Mouse (Mus musculus): ENCODE data around the gene Cd47. TPM values are rescaled to one million over a fixed set of nuclear protein-coding genes. Genes with fewer than 3 reads are reported as not detected.
A peak's percentile ranks its signal among the peaks of the same experiment; 100 is the strongest.

The Cd47 gene
- total RNA-seq, 2 experiments from 2014 or later = 223 to 229 TPM

DNA sequence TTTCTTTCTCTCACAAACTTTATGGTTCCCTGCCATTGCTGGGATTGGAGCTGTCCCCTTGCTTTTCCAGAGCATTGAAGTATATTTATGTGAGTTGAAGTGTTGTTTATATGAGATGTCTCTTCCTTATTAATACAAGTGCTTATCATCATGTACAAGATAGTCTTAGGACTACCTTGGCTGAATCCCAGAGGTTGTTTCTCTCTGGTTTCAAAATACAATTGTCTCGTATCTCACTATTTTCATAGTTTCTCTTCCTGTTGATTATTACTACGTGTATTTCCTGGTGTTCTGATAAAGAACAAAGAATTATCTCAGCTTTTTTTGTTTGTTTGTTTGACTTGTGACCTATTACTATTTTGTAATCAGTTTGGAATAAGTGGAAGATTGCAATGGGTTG lies 73.6 kb downstream of the Cd47 start:
- DNase-seq = no peak

DNA sequence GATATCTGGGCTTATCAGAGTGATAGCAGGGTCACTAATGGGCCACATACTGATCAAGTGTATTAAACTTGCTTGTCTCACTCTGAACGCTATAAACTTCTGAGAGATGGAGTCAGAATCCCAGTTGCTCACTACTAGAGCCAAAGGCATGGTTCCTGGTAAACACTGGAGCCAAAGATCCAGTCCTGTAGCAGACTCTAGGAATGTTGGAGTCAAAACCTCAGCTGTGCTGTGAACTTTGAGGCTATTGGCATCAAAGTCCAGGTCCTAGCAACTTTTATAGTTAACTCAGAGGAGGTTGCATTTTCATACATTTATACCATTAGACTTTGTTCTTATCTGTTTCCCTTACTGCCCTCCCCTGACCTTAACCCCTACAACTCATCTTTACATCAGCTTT lies 74.2 kb downstream of the Cd47 start:
- DNase-seq = no peak

DNA sequence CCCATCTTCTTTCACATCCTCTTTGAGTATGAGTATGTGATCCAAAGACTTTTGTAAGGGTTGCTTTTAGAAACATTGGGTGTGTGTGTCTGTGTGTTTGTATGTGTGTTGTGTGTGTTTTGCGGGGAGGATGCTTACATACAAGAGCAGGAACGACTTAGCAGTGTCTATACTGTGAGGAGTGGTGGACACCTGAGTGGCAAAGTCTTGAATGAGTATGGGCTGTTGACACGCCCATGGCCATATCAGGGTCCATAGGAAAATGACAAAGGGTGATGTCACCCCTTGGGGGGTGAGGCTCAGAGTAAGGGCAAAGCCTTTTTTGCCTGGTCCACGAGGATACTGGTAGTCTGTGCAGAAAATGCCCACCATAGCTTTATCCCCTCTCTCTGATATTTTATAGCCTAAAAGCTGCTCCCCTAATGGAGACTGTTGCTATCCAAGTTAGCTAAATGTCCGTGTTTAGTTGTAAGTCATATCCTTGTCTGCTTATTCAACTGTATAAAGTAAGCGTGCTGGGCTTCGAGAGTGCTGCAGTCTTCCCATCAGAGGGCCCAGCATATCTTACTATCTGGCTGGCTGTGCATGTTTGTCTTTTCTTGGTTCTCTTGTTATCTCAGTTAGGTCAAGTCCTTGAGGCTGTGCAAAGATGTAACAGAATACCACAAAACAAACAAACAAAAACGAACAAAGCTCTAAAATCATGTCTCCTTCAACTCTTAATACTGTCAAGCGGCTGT lies 76.1 kb downstream of the Cd47 start:
- DNase-seq = no peak

DNA sequence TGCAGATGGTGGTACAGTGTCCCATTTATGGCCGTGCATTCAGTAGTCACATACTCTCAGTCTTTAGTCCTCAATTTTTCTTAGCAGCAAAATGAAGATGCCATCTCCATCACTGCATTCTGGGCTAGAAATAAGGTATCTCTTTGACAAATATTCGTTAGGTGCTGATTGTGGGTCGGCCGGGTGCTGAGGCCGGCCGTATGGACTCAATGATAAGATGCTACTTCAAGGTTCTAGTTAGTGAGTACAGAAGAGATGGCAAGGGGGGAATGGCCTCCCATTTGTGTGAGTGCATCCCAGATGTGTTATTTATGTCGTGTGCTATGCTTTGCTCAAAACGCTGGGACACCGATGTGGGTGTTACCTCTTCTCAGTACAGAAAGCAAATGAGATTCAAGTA lies 76.9 kb downstream of the Cd47 start:
- DNase-seq = no peak

DNA sequence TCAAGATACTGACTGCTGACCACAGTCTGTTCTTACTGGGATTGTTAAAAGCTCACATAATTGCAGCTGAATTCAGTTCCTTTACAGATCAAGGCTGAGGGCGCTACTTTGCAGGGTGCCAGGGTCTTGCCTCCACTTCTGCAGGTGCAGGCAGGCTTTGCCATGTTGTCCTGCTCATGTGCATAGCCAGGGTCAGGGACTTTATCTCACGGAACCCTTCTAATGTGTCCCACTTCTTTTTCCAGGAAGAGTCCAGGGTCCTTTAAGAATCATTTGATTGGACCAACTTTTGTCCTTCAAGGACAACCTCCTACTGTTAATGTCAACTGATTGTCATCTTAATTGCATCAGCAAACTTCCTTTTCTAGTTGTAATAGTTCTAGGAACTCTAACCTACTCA lies 77.7 kb downstream of the Cd47 start:
- DNase-seq = no peak

DNA sequence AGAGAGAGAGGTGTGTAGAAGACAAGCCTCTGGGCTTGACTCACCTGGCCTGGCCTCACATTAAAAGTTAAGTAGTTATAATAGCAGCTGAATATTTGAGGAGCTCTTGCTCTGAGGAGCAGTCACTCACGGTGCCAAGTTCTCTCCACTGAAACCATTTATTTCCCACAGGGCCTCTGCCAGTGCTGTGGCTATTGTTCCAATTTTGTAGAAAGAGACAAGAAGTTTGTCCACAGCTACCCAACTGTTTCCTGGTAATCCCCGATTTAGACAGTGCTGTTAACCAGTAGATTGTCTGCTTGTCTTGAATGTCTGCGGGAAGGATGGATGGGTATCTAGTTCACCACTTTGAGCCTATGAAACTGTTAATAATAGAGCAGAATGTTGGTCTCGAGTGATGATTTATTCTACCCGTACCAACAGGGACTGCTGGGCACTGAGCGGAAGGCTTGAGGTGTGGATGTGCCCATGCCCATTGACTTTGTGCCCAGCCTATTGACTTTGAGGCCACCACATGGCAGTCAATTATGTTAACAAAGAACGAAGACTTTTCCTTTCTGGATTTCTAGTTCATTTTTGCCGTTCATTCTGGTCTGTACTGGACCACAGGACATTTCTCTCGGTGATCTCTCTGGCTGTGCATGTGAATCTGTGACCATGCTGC lies 86.2 kb downstream of the Cd47 start:
- no peak for DNase-seq

DNA sequence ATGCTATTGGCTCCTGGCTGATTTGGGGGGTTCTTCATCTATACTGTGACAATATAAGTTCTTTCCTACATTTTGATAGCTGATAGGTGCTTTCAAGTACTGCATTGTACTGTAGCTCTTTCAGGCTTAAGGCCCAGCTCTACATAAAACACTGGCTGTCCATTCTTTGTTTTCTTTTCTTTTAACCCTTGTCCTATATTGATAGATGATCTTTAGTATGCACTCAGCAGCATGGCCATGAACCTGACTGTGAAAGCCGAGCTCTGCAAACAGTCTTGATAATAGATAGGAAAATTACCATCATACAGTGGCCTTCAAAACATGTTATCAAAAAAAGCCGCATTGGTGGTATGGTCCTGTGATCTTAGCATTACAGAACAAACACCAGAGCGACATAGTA lies 87.0 kb downstream of the Cd47 start:
- DNase-seq = no peak

DNA sequence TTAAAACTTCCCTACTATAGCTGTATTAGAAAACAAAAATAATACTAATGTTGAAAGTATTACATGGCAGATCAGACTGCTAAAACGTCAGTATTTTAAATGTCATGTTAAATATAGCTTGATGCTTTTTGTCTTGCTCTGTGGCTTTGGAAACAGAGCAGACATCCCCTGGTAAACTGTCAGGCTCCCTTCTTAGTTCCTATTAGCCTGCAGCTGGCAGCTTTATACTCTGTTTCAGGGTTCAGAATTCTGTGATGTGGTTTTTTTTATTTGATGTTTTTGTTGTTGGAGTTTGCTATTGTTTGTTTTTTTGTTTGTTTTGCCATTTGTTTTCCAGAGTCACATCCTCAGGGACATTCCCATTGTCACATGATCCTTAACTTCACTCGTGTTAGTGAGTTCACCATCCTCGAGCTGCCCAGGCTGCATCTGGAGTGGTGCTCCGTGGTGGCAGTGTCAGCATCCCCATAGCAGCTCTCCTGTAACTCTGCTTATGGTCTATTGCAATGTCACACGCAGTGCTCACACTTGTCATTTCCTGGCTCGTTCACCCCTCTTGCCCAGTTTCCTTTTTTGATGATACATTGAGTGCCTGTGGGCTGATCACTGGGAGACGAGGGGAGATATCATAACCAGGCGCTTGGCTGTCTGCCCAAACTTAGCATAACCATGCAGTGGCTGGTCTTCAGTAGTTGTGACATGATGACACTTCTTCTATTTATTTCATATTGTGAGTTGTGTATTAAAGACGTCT lies 87.7 kb downstream of the Cd47 start:
- no peak for DNase-seq

DNA sequence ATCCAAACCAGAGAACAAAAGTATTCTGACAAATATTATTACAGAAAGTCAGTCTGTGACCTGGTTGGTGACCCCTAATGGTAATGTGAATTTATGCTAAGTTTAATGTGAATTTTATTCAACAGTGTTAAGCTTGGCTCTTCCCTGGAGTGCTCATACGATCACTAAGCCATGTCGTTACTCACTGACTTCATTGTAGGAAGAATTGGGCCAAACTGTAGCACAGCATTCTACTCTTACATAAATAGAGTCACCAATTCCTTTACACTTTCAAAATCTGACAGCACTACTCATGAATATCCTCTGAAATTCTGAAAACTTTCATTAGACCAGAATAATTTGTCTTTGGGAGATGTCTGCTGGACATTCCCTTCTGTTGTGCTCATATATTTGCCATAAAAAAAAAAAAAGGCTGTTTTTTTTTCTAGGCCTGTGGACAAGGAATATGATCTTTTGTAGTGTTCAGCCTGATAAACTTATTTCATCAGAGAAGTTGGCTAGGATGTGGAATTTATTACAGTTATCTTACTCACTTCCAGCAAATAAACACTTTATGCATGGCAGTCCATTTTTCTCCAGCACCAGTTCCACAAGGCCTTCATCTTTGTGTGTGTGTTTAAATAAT lies 88.8 kb downstream of the Cd47 start:
- DNase-seq = no peak

DNA sequence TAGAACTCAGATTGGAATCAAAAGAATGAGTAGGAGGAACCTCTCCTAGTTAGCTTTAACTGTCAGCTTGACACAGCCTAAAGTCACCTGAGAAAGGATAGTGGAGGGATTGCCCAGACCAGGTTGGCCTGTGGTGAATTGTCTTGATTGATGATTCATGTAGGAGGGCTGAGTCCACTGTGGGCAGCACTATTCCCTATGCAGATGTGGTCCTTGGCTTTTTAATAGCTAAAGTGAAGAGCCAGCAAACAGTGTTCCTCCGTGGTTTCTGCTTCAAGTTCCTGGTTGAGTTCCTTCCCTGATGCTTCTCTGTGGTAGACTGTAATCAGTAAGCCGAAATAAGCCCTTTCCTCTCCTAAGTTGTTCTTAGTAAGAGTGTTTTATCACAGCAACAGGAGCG lies 91.9 kb downstream of the Cd47 start:
- no peak for DNase-seq

DNA sequence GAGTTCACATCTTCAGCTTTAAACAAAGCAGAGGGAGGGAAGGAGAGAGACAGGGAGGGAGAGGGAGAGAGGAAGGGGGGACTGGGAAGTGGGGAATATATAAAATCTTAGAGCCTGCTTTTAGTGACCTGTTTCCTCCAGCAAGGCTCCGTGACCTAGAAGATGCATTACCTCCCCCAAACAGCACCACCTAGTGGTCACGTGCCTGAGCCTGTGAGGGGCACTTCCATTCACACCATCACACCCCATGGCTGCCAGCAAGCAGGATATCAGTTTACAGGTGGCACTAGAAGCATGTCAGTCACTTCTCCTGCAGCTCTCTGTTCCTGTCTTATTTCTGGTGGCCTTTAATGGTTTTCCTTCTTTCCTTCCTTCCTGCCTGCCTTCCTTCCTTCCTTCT lies 92.6 kb downstream of the Cd47 start:
- DNase-seq = no peak

DNA sequence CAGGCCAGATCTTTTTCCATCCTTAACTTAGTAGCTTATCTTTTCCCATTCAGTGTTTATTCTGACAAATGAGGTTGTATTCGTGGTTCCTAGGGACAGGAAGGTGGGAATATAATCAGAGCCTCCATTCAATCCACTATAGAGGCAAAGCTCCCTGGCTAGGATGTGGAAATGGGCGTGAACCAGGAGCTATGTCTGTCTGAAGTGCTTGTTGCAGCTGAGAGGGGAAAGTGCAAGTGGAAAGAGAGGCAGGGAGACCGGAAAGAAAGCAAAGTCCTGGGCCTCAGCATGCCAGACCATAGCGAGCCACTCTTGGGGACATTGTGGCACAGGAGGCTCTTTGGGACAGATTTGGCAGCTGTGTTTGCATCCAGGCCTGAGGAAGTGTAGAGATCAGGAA lies 94.3 kb downstream of the Cd47 start:
- no peak for DNase-seq

DNA sequence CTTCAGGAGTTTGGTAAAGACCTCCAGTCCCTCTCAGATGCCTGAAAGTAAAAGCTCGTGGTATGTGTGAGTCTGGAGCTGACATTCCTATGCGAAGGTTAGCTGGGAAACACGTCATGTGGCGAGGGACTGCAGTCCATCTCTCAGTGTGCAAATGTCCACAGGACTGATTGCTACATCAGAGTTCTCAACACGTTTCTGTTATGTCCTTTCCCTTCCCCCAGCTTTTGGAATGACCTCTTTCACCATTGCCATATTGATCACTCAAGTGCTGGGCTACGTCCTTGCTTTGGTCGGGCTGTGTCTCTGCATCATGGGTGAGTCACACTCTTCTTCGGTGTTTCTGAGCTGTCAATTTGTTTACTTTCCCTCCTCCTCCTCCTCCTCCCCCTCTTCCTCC lies 95.8 kb downstream of the Cd47 start:
- no peak for DNase-seq

DNA sequence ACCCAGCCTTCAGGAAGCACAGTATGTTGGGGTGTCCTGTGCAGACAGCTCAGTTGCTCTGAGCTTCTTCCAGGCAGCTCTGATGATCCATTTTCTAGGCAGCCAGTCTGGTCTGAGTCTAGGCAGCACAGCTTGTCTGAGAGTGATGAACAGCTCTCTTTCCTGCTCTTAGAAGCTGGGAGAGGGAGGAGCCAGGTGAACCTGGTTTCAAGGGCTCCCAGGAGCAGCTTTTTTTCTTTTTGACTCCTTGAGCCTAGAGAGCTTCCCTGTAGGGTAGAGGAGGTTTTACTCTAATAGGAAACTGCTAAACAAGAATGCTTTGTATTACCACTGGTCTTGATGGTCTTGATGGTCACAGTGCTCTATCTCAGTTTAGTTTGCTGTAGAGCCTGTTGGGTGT lies 101.1 kb downstream of the Cd47 start:
- no peak for DNase-seq

DNA sequence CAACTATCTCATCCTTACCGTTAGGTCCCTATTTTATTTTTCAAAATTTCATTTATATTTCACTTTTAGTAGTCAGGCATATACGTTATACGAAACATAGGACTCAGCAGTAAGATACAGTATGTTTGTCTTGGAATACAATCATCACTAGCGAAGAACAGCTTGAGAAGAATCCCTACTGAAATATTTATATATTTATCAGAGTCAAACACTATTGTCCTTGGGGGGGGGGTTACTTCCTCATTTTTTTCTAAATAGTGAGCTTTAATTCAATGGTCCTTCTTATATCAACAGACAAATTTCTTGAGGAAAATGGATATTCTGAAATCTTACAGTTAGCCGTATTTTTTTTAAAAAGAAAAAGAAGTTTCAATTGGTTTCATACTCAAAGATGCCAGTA lies 101.8 kb downstream of the Cd47 start:
- no peak for DNase-seq

DNA sequence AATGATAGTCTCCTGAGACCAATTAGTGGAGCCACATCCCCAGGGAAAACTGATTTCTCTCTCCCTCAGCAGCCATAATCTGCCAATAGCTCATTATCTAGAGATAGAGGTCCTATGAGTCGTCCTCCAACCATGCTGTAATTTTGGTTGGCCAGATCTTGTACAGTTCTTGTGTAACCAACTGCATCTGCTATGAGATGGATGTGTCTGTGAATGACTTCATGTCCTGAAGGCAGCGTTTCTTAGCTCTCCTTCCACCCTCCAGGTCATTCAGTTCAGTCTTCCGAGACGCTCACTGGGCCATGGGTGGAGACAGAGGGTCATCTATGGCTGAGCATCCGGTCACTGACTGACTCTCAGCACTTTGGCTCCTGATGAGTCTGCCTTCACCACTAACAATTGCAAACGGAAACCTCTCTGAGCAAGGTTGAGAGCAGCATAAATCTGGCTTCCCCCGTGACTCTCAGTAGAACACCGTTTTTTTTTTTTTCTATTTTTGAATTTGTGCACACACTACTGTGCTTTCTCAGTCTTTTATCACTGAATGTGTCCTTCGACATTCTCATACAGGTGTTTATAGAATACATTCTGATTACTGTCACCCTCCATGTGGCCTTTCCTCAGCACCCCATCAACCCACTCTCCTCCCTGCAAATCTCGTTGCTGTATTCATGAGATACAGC lies 104.1 kb downstream of the Cd47 start:
- DNase-seq = no peak

DNA sequence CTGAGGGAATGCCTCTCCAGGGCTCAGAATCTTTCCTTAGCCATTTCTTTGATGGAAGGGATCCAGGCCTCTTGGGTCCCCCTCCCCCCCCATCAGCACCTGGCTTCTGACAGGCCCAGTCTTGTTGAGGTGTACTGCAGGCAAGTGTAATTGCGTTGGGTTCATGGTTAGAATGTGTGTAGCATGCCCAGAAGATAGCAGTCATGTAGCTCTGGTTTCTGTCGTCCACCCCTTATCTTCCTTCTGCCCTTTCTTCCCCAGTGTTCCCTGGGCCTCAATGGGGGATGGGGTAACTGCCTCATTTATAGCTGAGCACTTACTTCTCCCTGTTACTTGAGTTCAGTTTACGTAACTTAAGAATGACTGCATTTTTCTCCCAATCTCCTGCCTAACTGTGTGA lies 104.7 kb downstream of the Cd47 start:
- no peak for DNase-seq

DNA sequence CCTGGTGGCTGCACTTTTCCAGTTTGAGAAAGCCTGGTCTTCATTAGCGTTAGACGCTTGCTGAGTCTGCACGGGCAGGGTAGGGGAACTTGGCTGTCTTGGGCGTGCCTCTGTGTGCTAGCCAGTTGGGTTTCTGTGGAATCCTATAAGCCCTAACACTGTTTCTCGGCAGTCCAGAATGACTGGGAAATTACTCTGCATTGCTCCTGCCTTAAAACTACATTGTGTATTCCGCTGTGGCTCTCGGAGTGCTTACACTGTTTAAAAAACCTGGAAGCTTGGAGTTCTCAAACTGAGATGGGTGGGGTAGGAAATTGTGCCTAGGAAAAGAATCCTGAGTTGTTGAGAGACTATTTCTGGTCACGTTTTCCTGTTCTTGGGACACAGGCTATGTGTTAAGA lies 105.3 kb downstream of the Cd47 start:
- no peak for DNase-seq

DNA sequence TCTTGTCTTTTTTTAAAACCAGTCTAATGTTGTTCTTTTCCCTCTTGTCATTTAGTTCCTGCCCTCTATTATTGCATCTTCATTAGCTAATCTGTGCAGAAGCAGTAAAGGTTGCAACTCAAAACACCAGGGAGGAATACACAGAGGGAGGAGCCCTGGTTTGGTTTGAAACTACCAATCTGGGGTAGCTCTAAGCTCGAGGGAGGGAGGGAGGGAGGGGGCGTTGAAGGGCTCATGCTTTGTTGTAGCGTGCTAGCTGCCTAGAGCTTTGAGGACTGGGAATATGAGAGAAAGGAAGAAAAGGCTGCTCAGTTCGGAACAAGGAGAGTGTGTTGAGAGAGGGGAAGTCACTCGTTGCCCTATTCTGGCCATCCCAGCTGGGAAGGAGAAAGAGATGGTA lies 105.7 kb downstream of the Cd47 start:
- no peak for DNase-seq

DNA sequence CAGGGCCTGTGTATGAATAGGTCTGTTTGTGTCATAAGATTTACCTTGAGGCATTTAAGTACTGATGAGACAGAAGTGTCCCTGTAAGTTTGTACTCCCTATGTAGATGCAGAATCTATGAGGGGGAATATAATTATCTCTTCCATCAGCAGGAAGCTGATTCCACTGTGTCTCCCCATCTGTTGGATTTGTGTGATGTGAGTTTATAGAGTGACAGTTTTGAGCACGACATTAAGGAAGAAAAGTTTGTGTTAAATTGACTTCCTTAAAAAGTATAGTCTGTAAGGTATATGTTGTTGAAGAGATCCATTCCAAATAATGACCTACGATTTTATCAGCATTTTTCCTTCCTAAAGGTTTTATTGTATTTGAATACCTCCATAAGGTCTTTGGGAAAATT lies 106.6 kb downstream of the Cd47 start:
- no peak for DNase-seq

DNA sequence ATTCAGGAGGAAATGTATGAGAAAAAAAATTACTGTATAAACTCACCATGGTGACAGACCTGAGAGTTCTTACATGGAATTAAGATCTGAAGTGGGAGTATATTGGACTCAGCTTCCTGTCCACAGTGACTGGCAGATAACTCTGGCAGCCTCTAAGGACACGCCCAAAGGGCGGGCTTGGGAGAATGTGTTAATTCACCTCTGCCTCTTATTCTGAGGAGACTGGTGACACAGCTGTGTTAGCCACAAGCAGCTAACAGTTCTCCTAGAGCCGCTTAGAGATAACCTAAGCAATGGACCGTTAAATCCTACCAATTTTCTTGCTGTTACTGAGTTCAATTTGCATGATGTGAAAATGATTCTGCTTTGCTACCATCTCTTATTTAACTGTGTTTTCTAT lies 107.0 kb downstream of the Cd47 start:
- no peak for DNase-seq

DNA sequence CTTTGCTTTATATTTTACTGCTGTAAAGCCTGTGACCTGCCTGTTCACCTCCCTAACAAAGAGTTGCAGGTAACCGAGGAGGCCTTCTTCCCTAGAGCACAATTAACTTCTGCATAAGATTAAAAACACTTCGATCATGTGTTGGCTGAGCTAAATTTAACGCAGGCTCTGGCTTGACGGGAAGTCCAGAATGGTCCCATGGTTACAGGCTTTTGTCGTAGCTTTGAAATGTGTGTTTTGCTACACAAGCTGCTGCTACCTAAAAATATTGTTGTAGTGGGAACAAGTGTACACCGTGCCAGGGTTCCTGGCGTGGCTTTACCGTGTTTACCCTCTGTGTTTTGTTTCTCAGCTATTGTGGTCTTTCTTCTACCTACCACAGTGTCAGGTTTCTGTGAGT lies 109.2 kb downstream of the Cd47 start:
- DNase-seq = peak in 1 of 2 experiments; percentile 39

DNA sequence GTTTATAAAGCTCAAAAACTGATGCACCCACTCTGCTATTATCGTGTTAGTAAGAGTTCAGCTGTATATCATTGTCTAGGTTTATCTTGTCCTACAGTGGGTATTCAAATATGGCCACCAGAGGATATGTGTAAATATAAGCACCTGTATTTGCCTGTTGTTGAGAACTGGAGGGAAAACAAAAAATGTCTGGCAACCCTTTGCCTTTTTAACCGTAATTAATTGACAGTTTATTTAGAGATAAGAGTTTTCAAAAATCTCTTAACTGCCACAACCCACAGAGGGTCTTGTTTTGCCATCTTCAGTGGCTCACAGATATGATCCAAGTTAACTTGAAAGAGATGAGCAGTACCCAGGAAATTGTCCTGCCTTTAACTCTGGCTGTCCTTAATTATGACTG lies 113.8 kb downstream of the Cd47 start:
- no peak for DNase-seq

Data from layer of hippocampus, postnatal 36 days (tissue).